Mouse (Mus musculus) stomach, embryonic 15.5 days (tissue): ENCODE measurements around the gene Aff3. TPM values are rescaled to one million over a fixed set of nuclear protein-coding genes. Genes with fewer than 3 reads are reported as not detected.

ENCODE experiments used
- ATAC-seq: fragments of 200-750 bp; cut with Nextera tagmentation; 2 replicates; pipeline ENCODE4 v1.8.0; 2017; ENCODE audit warnings: low read depth, moderate number of reproducible peaks, moderate TSS enrichment; ENCODE audit not compliant: insufficient read depth, low FRiP score
- H3K27ac ChIP-seq: fragments of 300-500 bp; sonication (generic); 2 replicates; pipeline ENCODE4 v1.5.1; 2015; ENCODE audit warnings: mild to moderate bottlenecking, inconsistent platforms
- H3K27me3 ChIP-seq: fragments of 300-500 bp; sonication (generic); replicated peaks from 2 replicates; pipeline ENCODE4 v1.6.1; 2015; ENCODE audit warnings: inconsistent platforms
- H3K36me3 ChIP-seq: fragments of 300-500 bp; sonication (generic); 2 replicates; pipeline ENCODE4 v1.6.1; 2015; ENCODE audit warnings: inconsistent platforms
- H3K4me1 ChIP-seq: fragments of 300-500 bp; sonication (generic); 2 replicates; pipeline ENCODE4 v1.6.1; 2015; ENCODE audit warnings: inconsistent platforms
- H3K4me2 ChIP-seq: fragments of 300-500 bp; sonication (generic); 2 replicates; pipeline ENCODE4 v1.6.1; 2015; ENCODE audit warnings: mild to moderate bottlenecking, inconsistent platforms
- H3K4me3 ChIP-seq: fragments of 300-500 bp; sonication (generic); replicated peaks from 2 replicates; pipeline ENCODE4 v1.5.1; 2015; ENCODE audit warnings: inconsistent platforms
- H3K9ac ChIP-seq: fragments of 300-500 bp; sonication (generic); 2 replicates; pipeline ENCODE4 v1.6.1; 2015; ENCODE audit warnings: inconsistent platforms
- H3K9me3 ChIP-seq: fragments of 300-500 bp; sonication (generic); 2 replicates; pipeline ENCODE4 v1.6.1; 2016; ENCODE audit warnings: inconsistent platforms
- WGBS: fragments of 180-500 bp; shearing (Covaris S2); methylation state at CpG from one replicate; pipeline ENCODE4 v1.1.7; 2015; 5-methylcytosine and 5-hydroxymethylcytosine counted together
- polyA plus RNA-seq: library from polyadenylated mRNA; unstranded; fragments of >200 nt; fragmentation: Nextera tagmentation; extraction: Ambion mirVana; gene quantifications from 2 replicates; pipeline ENCODE4 v1.2.1, GENCODE M21; 2015

Gene Aff3
- polyA plus RNA-seq, 1 experiment from 2014 or later = 9.9 TPM

GRCm38 (mm10) chr1:38411106-38411505, 253.6 kb downstream of the Aff3 start:
- ATAC-seq = no peak
- Histone ChIP-seq H3K4me2 (no peak overlapping the region), H3K9me3 (no peaks in the 10 kb centered on the region), H3K9ac (no peak overlapping the region), H3K27ac (no peak overlapping the region), H3K36me3 (0 out of 2 replicates have a peak, but pooled peaks cover 1% of the 10 kb centered on the region), H3K4me3 (no peak overlapping the region), H3K27me3 (no peaks in the 10 kb centered on the region), H3K4me1 (no peaks in the 10 kb centered on the region)
- 66% methylated on average over 4 of the region's 4 CpGs for WGBS

DNA sequence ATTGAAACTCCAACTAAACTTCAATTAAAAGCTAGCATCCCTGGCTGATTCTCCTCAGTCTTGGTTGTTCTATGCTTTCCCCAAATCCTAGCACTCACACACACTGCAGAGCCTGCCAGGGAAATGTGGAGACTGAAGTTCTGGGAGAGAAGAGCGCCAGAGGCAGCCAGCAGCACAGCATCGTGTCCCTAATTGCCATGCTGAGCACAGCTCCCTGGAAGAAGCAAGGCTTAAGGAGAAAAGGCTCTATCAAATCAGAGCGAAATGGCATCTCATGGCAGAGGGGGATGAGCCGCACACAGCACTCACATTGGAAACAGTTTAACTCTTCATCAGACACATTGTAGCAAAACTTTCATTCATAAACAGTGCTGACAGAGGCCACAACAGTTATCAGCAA, 254.3 kb downstream of the Aff3 start:
- 53% methylated on average over 4 of the region's 4 CpGs for WGBS
- H3K4me3 ChIP-seq = no peak overlapping the region
- H3K4me2 ChIP-seq = no peak overlapping the region
- H3K9ac ChIP-seq = no peak overlapping the region
- no peak for ATAC-seq
- no peaks in the 10 kb centered on the region for H3K27me3 ChIP-seq
- no peaks in the 10 kb centered on the region for H3K9me3 ChIP-seq
- H3K4me1 ChIP-seq = no peaks in the 10 kb centered on the region
- no peak overlapping the region for H3K27ac ChIP-seq
- 0 out of 2 replicates have a peak, but pooled peaks cover 2% of the 10 kb centered on the region for H3K36me3 ChIP-seq

DNA sequence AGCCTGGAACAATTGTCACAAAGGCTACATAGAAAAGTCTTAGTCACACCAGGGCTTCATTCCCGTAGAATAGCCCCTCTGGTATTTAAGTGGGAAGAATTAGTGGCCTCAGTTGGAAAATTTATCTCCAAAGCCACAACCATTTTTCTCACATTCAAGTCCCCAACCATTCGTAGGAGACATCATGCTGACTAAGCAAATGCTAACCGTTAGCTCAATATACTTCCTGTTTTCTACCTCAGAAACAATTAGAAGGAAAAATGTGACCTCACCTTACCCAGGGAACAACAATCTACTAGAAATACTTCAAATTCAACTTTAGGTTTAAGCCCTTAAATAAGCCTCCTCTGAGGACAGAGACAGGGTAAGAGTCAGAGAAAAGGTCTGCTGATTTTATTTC, 256.5 kb downstream of the Aff3 start:
- H3K9me3 ChIP-seq = no peaks in the 10 kb centered on the region
- no peaks in the 10 kb centered on the region for H3K27me3 ChIP-seq
- no peaks in the 10 kb centered on the region for H3K4me1 ChIP-seq
- H3K4me3 ChIP-seq = no peak overlapping the region
- no peak overlapping the region for H3K27ac ChIP-seq
- H3K9ac ChIP-seq = no peak overlapping the region
- no peak overlapping the region for H3K4me2 ChIP-seq
- 70% methylated on average over 3 of the region's 3 CpGs for WGBS
- 0 out of 2 replicates have a peak, but pooled peaks cover 2% of the 10 kb centered on the region for H3K36me3 ChIP-seq
- ATAC-seq = no peak

DNA sequence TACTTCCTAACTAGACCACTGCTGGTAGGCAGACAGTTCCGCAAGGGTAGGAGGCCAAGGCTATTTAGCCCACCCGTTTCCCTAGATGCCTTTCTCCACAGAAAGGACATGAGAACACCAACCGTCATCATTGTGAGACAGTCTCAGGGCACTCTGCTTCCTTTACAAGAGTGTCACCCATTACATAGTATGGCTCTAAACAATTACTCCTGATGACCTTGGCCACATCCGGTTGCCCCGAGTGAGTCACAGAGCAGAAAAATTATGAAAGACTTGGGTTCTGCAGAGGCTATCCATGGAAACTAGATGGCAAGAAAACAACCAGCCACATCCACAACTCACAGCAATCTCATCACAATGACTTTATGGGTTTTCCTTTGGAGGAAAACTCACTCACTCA, 261.0 kb downstream of the Aff3 start:
- H3K36me3 ChIP-seq = 0 out of 2 replicates have a peak, but pooled peaks cover 2% of the 10 kb centered on the region
- H3K4me1 ChIP-seq = 0 out of 2 replicates have a peak, but pooled peaks cover 4% of the 10 kb centered on the region
- ATAC-seq = no peak
- H3K9me3 ChIP-seq = no peaks in the 10 kb centered on the region
- H3K4me3 ChIP-seq = no peak overlapping the region
- no peak overlapping the region for H3K27ac ChIP-seq
- no peaks in the 10 kb centered on the region for H3K27me3 ChIP-seq
- H3K9ac ChIP-seq = no peak overlapping the region
- no peak overlapping the region for H3K4me2 ChIP-seq
- 83% methylated on average over 5 of the region's 5 CpGs for WGBS

DNA sequence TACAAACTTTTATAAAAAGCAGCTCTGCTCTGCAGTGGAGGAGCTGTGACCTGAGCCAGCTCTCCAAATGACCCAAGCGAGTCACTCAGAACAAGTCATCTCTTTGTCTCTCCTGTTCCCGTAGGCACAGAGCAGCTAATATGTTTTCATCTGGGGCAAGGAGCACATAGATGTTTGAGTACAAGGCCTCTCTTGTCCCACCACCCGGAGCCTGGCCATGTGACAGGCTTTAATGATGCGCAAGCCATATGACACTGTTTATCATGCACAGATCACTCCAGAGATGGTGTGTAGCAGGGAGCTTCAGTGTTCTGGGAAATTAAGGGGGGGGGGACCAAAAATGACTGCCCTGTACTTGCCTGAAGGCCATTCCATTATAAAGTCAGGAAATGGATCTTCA, 262.9 kb downstream of the Aff3 start:
- no peak overlapping the region for H3K4me3 ChIP-seq
- H3K36me3 ChIP-seq = 0 out of 2 replicates have a peak, but pooled peaks cover 2% of the 10 kb centered on the region
- no peak overlapping the region for H3K4me2 ChIP-seq
- 55% methylated on average over 4 of the region's 4 CpGs for WGBS
- no peak; the same call in 1 of the 2 replicates for ATAC-seq
- H3K27me3 ChIP-seq = no peaks in the 10 kb centered on the region
- no peaks in the 10 kb centered on the region for H3K9me3 ChIP-seq
- no peak overlapping the region for H3K27ac ChIP-seq
- 0 out of 2 replicates have a peak, but pooled peaks cover 4% of the 10 kb centered on the region for H3K4me1 ChIP-seq
- no peak overlapping the region for H3K9ac ChIP-seq

GRCm38 (mm10) chr1:38399269-38399668, 265.5 kb downstream of the Aff3 start:
- Histone ChIP-seq H3K9ac (no peak overlapping the region), H3K4me1 (peaks cover 13% of the 10 kb centered on the region; the same call in 1 of the 2 replicates), H3K9me3 (no peaks in the 10 kb centered on the region), H3K27ac (no peak overlapping the region), H3K27me3 (no peaks in the 10 kb centered on the region), H3K4me2 (no peak overlapping the region), H3K4me3 (no peak overlapping the region), H3K36me3 (no peaks in the 10 kb centered on the region)
- ATAC-seq = no peak
- WGBS = 85% methylated on average over 10 of the region's 10 CpGs

DNA sequence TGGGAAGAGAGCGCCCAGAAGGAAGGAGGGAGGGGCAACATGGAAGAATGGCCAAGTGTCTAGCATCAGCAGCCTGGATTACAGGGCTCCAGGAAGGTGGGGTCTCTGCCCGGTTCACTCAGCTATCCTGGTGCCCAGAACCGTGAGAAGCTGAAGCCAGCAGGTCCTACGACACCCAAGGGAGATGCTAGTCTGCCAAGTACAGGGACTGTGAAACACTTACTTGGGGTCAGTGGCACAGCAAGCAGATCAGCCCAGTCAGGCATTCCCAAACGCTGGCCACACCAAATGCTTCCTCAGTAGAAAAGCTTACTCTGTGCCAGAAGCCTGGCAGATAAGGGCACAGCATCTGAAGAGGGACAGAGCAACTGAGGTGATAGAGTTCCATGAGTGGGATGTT, 266.2 kb downstream of the Aff3 start:
- no peaks in the 10 kb centered on the region for H3K27me3 ChIP-seq
- no peak overlapping the region for H3K9ac ChIP-seq
- H3K27ac ChIP-seq = no peak overlapping the region
- peaks cover 13% of the 10 kb centered on the region; the same call in 1 of the 2 replicates for H3K4me1 ChIP-seq
- no peaks in the 10 kb centered on the region for H3K36me3 ChIP-seq
- H3K4me2 ChIP-seq = no peak overlapping the region
- WGBS = 61% methylated on average over 5 of the region's 5 CpGs
- H3K4me3 ChIP-seq = no peak overlapping the region
- no peak for ATAC-seq
- no peaks in the 10 kb centered on the region for H3K9me3 ChIP-seq

DNA sequence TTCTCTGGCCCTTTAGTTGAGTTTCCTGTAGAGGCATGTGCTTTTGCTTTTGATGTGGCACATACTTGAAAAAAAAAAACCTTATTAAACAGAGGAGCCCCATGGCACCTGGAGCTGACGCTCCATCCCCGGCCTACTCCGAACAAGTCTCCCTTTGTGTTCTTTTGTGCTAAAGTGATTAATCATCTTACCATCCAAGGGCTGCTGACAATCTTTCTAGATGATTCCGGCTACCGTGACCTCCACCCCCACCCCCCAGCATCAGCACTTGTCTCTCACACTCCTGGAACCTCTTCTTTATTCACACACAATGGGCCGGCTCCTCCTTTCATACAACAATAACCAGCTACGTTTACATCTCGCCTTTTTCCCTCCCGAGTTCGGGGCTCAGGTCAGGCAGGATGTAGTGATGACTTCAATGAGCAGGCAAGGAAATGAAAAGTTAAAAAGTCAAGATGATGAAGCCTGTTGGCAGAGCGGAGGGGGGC, 269.5 kb downstream of the Aff3 start:
- Histone ChIP-seq H3K4me1 (peaks cover 9% of the 10 kb centered on the region; the same call in 1 of the 2 replicates), H3K4me3 (no peak overlapping the region), H3K27me3 (no peaks in the 10 kb centered on the region), H3K4me2 (no peak overlapping the region), H3K36me3 (no peaks in the 10 kb centered on the region), H3K27ac (peak overlapping the region; percentile 41; the same call in 1 of the 2 replicates), H3K9ac (no peak overlapping the region), H3K9me3 (no peaks in the 10 kb centered on the region)
- ATAC-seq = no peak
- 44% methylated on average over 11 of the region's 11 CpGs for WGBS

DNA sequence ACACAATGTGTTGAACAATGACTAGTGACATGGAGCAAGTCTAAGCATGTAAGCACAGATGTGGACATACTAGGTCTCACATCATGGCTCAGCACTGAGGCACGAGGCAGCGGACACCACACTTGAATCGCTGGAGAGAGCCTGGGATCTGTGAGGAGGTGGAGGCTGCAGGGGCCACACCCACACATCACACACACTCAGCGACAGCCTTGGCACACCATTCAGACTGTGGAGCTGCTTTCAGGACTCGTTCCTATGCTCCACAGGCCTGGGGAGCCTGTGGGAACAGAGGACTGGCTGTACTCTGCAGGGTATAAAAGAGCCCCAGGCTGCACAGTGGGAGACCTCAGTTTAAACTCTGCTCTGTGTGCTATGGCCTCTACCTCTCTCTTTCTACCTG, 270.3 kb downstream of the Aff3 start:
- no peaks in the 10 kb centered on the region for H3K9me3 ChIP-seq
- peak overlapping the region; percentile 41; the same call in 1 of the 2 replicates for H3K27ac ChIP-seq
- no peaks in the 10 kb centered on the region for H3K27me3 ChIP-seq
- ATAC-seq = no peak
- no peak overlapping the region for H3K4me3 ChIP-seq
- 40% methylated on average over 5 of the region's 5 CpGs for WGBS
- no peak overlapping the region for H3K4me2 ChIP-seq
- no peaks in the 10 kb centered on the region for H3K36me3 ChIP-seq
- no peak overlapping the region for H3K9ac ChIP-seq
- peaks cover 9% of the 10 kb centered on the region; the same call in 1 of the 2 replicates for H3K4me1 ChIP-seq

DNA sequence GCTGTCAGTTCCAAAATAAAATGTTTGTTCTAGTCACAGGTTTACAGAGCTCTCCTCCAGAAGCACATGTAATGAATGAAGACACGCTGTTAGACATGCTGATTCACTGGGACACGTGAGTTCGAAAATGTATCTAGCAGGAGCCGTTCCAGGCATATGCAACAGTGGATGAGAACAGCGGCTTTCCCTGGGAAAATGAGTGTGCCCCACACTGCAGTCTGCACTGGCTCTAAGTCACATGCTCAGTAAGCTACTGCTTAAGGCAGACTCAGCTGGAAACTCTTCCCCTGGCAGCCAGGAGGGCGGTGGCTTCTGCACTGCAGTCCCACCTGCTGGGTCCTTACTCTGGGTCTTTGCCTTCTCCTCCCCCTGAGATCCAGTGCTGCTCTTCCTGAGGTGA, 271.2 kb downstream of the Aff3 start:
- Histone ChIP-seq H3K4me2 (no peak overlapping the region), H3K27me3 (no peaks in the 10 kb centered on the region), H3K4me3 (no peak overlapping the region), H3K4me1 (peaks cover 12% of the 10 kb centered on the region; the same call in 1 of the 2 replicates), H3K9me3 (no peaks in the 10 kb centered on the region), H3K36me3 (no peaks in the 10 kb centered on the region), H3K27ac (no peak overlapping the region), H3K9ac (no peak overlapping the region)
- ATAC-seq = no peak
- WGBS = 32% methylated on average over 6 of the region's 6 CpGs

DNA sequence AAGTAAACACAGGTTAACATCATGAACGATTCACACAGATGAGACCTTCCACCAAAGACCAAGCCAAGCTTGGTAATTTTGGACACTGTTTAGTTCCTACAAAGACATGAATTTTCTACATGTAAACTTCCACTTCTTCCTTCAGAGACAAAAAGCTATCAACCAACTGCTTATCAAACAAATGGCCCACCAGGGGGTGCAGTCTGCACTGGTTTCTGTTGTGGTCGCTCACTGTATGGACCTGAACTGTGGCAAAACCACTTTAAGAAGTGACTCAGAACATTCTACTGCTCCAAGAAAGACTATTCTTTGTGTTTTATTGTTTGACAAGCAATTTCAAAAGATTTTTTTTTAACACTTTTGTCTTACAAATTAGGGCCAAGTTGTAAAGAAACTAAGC, 271.8 kb downstream of the Aff3 start:
- Histone ChIP-seq H3K9ac (no peak overlapping the region), H3K27me3 (no peaks in the 10 kb centered on the region), H3K9me3 (no peaks in the 10 kb centered on the region), H3K36me3 (no peaks in the 10 kb centered on the region), H3K4me2 (no peak overlapping the region), H3K27ac (no peak overlapping the region), H3K4me1 (peaks cover 13% of the 10 kb centered on the region; the same call in 1 of the 2 replicates), H3K4me3 (no peak overlapping the region)
- no peak for ATAC-seq
- 28% methylated on average over 2 of the region's 2 CpGs for WGBS

- H3K27me3 ChIP-seq = no peaks in the 10 kb centered on the region
- H3K36me3 ChIP-seq = no peaks in the 10 kb centered on the region
- H3K9me3 ChIP-seq = no peaks in the 10 kb centered on the region
- no peak overlapping the region for H3K4me2 ChIP-seq
- no peak overlapping the region for H3K9ac ChIP-seq
- 69% methylated on average over 7 of the region's 7 CpGs for WGBS
- peaks cover 13% of the 10 kb centered on the region; the same call in 1 of the 2 replicates for H3K4me1 ChIP-seq
- H3K27ac ChIP-seq = no peak overlapping the region
- no peak overlapping the region for H3K4me3 ChIP-seq
- no peak for ATAC-seq
Measured at GRCm38 (mm10) chr1:38390886-38391249, 273.9 kb downstream of the Aff3 start.
